ENCODE assay signal across 9 mouse cellular contexts in genomic region chr7:49249462-49249861, GRCm38 (mm10).
DNase-seq lines count a peak whose midpoint lies in the region; ATAC-seq and TF ChIP-seq lines count a peak whose summit lies in the region.
"Had no signal": no experiment of that assay in that cellular context is flagged by ENCODE, and none has a peak within 500 bp of the region (broad histone marks: within the 10 kb centered on the region; RNA-seq: fewer than 3 reads in every experiment).

No protein-coding gene starts in this region.

- TF ChIP-seq CTCF in forebrain, postnatal 0 days (IDR thresholded peaks at IDR 0.05; ENCODE audit: low read depth) = no peak

- H3K9ac ChIP-seq in forebrain, postnatal 0 days = peak overlapping the region; percentile 46
- H3K9ac ChIP-seq: liver, embryonic 15.5 days had no signal

- H3K36me3 ChIP-seq in heart, embryonic 10.5 days = no peaks in the 10 kb centered on the region
- H3K36me3 ChIP-seq in forebrain, postnatal 0 days (ENCODE audit: insufficient read depth) = no peaks in the 10 kb centered on the region
- H3K36me3 ChIP-seq: liver, embryonic 15.5 days had no signal

- peaks cover 42% of the 10 kb centered on the region for H3K4me1 ChIP-seq in heart, embryonic 10.5 days
- H3K4me1 ChIP-seq in forebrain, postnatal 0 days (ENCODE audit: insufficient read depth) = peaks cover 18% of the 10 kb centered on the region

- H3K4me3 ChIP-seq in heart, embryonic 10.5 days = no peak overlapping the region
- H3K4me3 ChIP-seq in forebrain, postnatal 0 days (ENCODE audit: low read depth, low read length) = peak overlapping the region; percentile 68
- H3K4me3 ChIP-seq: liver, embryonic 15.5 days had no signal

- peak overlapping the region; percentile 87 for H3K4me2 ChIP-seq in forebrain, postnatal 0 days (ENCODE audit: low read depth)
- H3K4me2 ChIP-seq: liver, embryonic 15.5 days had no signal

- 73% methylated on average over 2 of the region's 2 CpGs for WGBS in heart, embryonic 10.5 days
- 57% methylated on average over 2 of the region's 2 CpGs for WGBS in forebrain, postnatal 0 days

- peak; percentile 55 for DNase-seq in heart, postnatal 4 days
- no peak for DNase-seq in heart, embryonic 10.5 days (ENCODE audit: low spot score)
- peak; percentile 42 for DNase-seq in right cerebral cortex, postnatal 4 days
- DNase-seq in right cerebral cortex, adult 18-20 months = no peak
- DNase-seq in forebrain, postnatal 0 days = no peak
- DNase-seq in urinary bladder, adult 18-20 months (ENCODE audit: low spot score in 2 of 2) = no peak

- ATAC-seq in forebrain, postnatal 0 days = no peak
- ATAC-seq in activated CD4-positive, CD25-positive, alpha-beta regulatory T cell, adult 4 months = no peak

- H3K27me3 ChIP-seq in heart, embryonic 10.5 days (ENCODE audit: insufficient read depth, poor library complexity, severe bottlenecking) = peaks cover 44% of the 10 kb centered on the region
- H3K27me3 ChIP-seq in forebrain, postnatal 0 days (ENCODE audit: insufficient read depth, low read length) = no peaks in the 10 kb centered on the region
- H3K27me3 ChIP-seq: Patski had no signal

- no peak overlapping the region for H3K27ac ChIP-seq in heart, embryonic 10.5 days
- no peak overlapping the region for H3K27ac ChIP-seq in forebrain, postnatal 0 days (ENCODE audit: low read depth, low read length)
- H3K27ac ChIP-seq: liver, embryonic 15.5 days had no signal

- H3K9me3 ChIP-seq in heart, embryonic 10.5 days = no peaks in the 10 kb centered on the region
- no peaks in the 10 kb centered on the region for H3K9me3 ChIP-seq in forebrain, postnatal 0 days (ENCODE audit: low read length)
- H3K9me3 ChIP-seq: liver, embryonic 15.5 days had no signal

Comparison
In these comparisons a context has a peak if more than half of its experiments do, and no peak if none do; other contexts are left out.
1. DNase-seq: peak in heart, postnatal 4 days (single experiment) and right cerebral cortex, postnatal 4 days (single experiment); none in heart, embryonic 10.5 days (single experiment), right cerebral cortex, adult 18-20 months (single experiment), forebrain, postnatal 0 days (single experiment) and urinary bladder, adult 18-20 months (0 of 2).